Mouse (Mus musculus) testis, adult 2 months (tissue): Measurements from ENCODE around the gene Ftl1.

Experiments
- CTCF ChIP-seq: fragments of 200-500 bp; IDR thresholded peaks from 2 replicates; pipeline ENCODE4 v1.5.1; 2012; ENCODE audit warnings: low read depth, mild to moderate bottlenecking, inconsistent platforms, low read length, moderate library complexity; ENCODE audit not compliant: control insufficient read depth, insufficient read depth, insufficient replicate concordance
- POLR2A ChIP-seq: fragments of 200-500 bp; IDR thresholded peaks from 2 replicates; pipeline ENCODE4 v1.6.1; 2012; ENCODE audit warnings: low read depth, mild to moderate bottlenecking, inconsistent platforms, low read length, moderate library complexity; ENCODE audit not compliant: control insufficient read depth

DNA sequence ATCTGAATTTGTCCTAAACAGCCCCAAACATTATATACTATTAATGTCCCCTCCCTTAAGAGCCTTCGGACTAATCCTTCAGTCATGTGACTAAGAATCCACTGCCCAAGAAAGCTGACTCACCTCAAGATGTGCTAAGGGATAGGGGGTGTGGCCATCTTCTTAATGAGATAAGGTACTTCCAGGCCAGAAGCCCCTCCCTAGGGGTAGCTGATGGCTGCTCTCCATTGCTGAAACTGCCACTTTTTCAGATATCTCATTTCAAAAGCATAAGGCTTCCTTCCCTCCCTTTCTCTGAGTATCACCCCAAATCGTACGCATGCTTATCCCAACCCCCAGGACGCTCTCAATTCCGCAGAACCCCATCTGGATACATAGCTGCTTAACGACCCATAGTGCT, 48.9 kb upstream of the Ftl1 start:
- TF ChIP-seq POLR2A (no peak), CTCF (no peak)
